ENCODE assay signal across 8 mouse cellular contexts in genomic region chr7:89907950-89908349, GRCm38 (mm10). TPM values are rescaled to one million over a fixed set of nuclear protein-coding genes. Genes with fewer than 3 reads are reported as not detected.
DNase-seq lines count a peak whose midpoint lies in the region; ATAC-seq lines count a peak whose summit lies in the region.

No protein-coding gene starts in this region.

- H3K9me3 ChIP-seq in intestine, embryonic 14.5 days (ENCODE audit: control insufficient read depth, low read length): no peaks in the 10 kb centered on the region
- no peaks in the 10 kb centered on the region for H3K9me3 ChIP-seq in midbrain, embryonic 13.5 days

- H3K36me3 ChIP-seq in intestine, embryonic 14.5 days (ENCODE audit: control insufficient read depth, insufficient read depth, low read length): no peaks in the 10 kb centered on the region
- H3K36me3 ChIP-seq in midbrain, embryonic 13.5 days: no peaks in the 10 kb centered on the region

- no peak overlapping the region for H3K9ac ChIP-seq in intestine, embryonic 14.5 days (ENCODE audit: low read length)
- no peak overlapping the region for H3K9ac ChIP-seq in midbrain, embryonic 13.5 days (replicated peaks)

- H3K4me1 ChIP-seq in intestine, embryonic 14.5 days (replicated peaks; ENCODE audit: control insufficient read depth, insufficient read depth, low read length): no peaks in the 10 kb centered on the region
- H3K4me1 ChIP-seq in midbrain, embryonic 13.5 days (replicated peaks): peaks cover 8% of the 10 kb centered on the region

- WGBS in intestine, embryonic 14.5 days: 22% methylated on average over 8 of the region's 8 CpGs
- 17% methylated on average over 8 of the region's 8 CpGs for whole genome bisulfite sequencing in midbrain, embryonic 13.5 days

- peak; percentile 31 for DNase-seq in 3134 (ENCODE audit: extremely low read depth, insufficient read length, low spot score)
- DNase-seq in WW6 (ENCODE audit: low read depth, low spot score): peak; percentile 47
- DNase-seq in cerebellum, postnatal 4 days (ENCODE audit: low spot score in 2 of 2): peak; percentile 58 to 77
- peak; percentile 73 to 80 for DNase-seq in frontal cortex, postnatal 36 days (ENCODE audit: low spot score in 2 of 2)
- peak; percentile 87 for DNase-seq in intestine, embryonic 14.5 days (ENCODE audit: low spot score)
- DNase-seq in left cerebral cortex, postnatal 25 days (ENCODE audit: low spot score in 2 of 2): peak; percentile 68 to 79
- peak; percentile 64 to 82 for DNase-seq in spleen, postnatal 10 days (ENCODE audit: low spot score in 2 of 2)

- intact Hi-C loops in left cerebral cortex, postnatal 25 days (cut with DNase I): loop anchor here (5.0 kb wide), 2 partner anchors 406 to 431 kb away; no protein-coding TSS in a partner anchor

- no peak overlapping the region for H3K4me2 ChIP-seq in intestine, embryonic 14.5 days (ENCODE audit: low read length)
- H3K4me2 ChIP-seq in midbrain, embryonic 13.5 days (replicated peaks): no peak overlapping the region

- no peaks in the 10 kb centered on the region for H3K27me3 ChIP-seq in intestine, embryonic 14.5 days (replicated peaks; ENCODE audit: control insufficient read depth, insufficient read depth, low read length)
- H3K27me3 ChIP-seq in midbrain, embryonic 13.5 days: no peaks in the 10 kb centered on the region

- no peak for ATAC-seq in intestine, embryonic 14.5 days (replicated peaks; ENCODE audit: low FRiP score, low TSS enrichment, low read depth)
- ATAC-seq in midbrain, embryonic 13.5 days: peak; percentile 59

- no peak overlapping the region for H3K4me3 ChIP-seq in intestine, embryonic 14.5 days (ENCODE audit: low read depth, low read length)
- no peak overlapping the region for H3K4me3 ChIP-seq in midbrain, embryonic 13.5 days (replicated peaks)

- H3K27ac ChIP-seq in intestine, embryonic 14.5 days (ENCODE audit: low read depth): no peak overlapping the region
- no peak overlapping the region for H3K27ac ChIP-seq in midbrain, embryonic 13.5 days

RNA-seq across cellular contexts. Expression of gene Ccdc81, which starts 4.5 kb away (rescaled TPM):
- 0.15 TPM in 1 of 2 replicates, not detected in the other for polyA plus RNA-seq in intestine, embryonic 14.5 days (2014; fragmentation: Nextera tagmentation; extraction: Ambion mirVana)
- under 1 TPM; 0.41 to 0.46 TPM for total RNA-seq in left cerebral cortex, postnatal 25 days (2021)
- polyA plus RNA-seq in midbrain, embryonic 13.5 days (2015; fragmentation: Nextera tagmentation; extraction: Ambion mirVana): 0.49 and 0.93 TPM in 2 replicates

RNA-seq across cellular contexts. Expression of gene Hikeshi, which starts 33.1 kb away (rescaled TPM):
- 132 and 154 TPM in 2 replicates for polyA plus RNA-seq in intestine, embryonic 14.5 days (2014; fragmentation: Nextera tagmentation; extraction: Ambion mirVana)
- total RNA-seq in left cerebral cortex, postnatal 25 days (2021): 10 to 100 TPM; 92.6 to 97.3 TPM
- 147 and 150 TPM in 2 replicates for polyA plus RNA-seq in midbrain, embryonic 13.5 days (2015; fragmentation: Nextera tagmentation; extraction: Ambion mirVana)

Comparison
In these comparisons a context has a peak if more than half of its experiments do, and no peak if none do; other contexts are left out.
1. DNase-seq: peak in every context shown above with its lines; median percentile 87 in intestine, embryonic 14.5 days; 76 in frontal cortex, postnatal 36 days; 74 in left cerebral cortex, postnatal 25 days; 73 in spleen, postnatal 10 days; 68 in cerebellum, postnatal 4 days; 47 in WW6; 31 in 3134.